Mouse (Mus musculus) myocyte (in vitro differentiated cells): ENCODE results near the gene Atp1b2.

Source experiments
- E2F4 ChIP-seq: IDR thresholded peaks from one replicate; pipeline ENCODE4 v1.6.1; 2011; ENCODE audit warnings: mild to moderate bottlenecking, control low read depth, moderate library complexity; ENCODE audit not compliant: insufficient read depth
- POLR2A ChIP-seq: IDR thresholded peaks from one replicate; pipeline ENCODE4 v1.6.1; 2011; ENCODE audit warnings: low read depth, mild to moderate bottlenecking, control low read depth, moderate library complexity; ENCODE audit not compliant: insufficient read length

DNA sequence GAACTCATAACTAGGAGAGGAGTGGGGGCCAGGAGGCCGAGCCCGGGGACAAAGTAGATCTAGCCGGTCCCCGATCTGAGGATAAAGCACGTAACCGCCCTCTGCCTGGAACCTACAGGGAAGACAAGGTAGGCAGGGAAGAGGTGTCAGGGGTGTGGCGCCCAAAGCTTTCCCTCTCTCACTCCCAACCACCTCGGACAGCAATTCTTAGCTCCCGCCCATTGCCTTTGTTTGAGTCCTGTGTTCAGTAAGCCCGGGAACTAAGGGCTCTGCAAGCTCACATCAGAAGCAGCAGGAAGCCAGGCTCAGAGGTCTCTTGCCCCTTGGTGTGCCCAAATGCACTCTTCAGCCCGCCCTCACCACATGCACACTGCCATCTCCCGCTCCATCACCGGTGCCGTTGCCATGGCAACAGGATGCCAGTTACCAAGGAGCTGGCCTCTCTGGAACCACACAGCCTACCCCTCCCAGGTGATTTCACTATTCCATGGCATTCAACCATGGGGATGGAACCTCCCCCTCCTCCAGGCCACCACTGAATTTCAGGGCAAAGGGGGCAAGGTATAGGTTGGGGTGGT lies 48.3 kb downstream of the Atp1b2 start:
- TF ChIP-seq POLR2A: no peak
- no peak for TF ChIP-seq E2F4
